Mouse (Mus musculus) mouse trophoblast stem cell (cell line): ENCODE measurements around the gene Zfp712.

Experiments used
- in situ Hi-C, 2 experiments: fragments of 300-500 bp; cut with MseI, MboI; formaldehyde crosslinking; loops; 2 replicates in 1 of 2; 3 replicates in 1 of 2; pipeline ENCODE4 v1.15.1; 2025

Zfp712 gene

GRCm38 (mm10) chr13:67060786-67061358, at the start of gene Zfp712:
Gene Zfp712 (minus strand): TSS chr13:67061170.
- in situ Hi-C loops: no loop called here

DNA sequence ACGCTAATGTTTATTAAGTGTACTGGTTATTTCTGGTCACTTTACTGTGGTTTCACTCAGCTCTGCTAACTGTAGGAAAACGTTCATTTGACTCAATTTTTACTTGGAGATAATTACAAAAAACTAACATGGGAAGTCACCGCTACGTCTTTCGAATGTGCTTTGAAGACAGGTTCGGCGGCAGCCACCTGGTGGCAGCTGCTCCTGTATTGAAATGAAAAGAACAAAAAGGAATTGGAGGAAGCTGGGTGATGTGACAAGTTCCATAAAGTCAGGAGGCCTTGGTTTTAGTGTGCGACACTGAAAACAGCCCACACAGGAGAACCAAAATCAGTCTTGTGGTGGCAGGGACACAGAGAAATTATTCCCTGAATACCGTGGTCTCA, 47.8 kb upstream of the Zfp712 start:
- in situ Hi-C loops: no loop called here

- in situ Hi-C loops: no loop called here
These were observed 47.3 kb upstream of the Zfp712 start, which contains the start of gene Gm28557 for GRCm38 (mm10) chr13:67108194-67108820. Gene Gm28557 (minus strand): TSS chr13:67108604.

GRCm38 (mm10) chr13:67107681-67108080, 46.7 kb upstream of the Zfp712 start:
- in situ Hi-C loops: no loop called here

- in situ Hi-C loops: no loop called here
These were observed 36.9 kb upstream of the Zfp712 start, which contains the start of gene Zfp708 for GRCm38 (mm10) chr13:67097876-67098275. Gene Zfp708 (minus strand): TSS chr13:67097976.

- in situ Hi-C loops: no loop called here
These were observed 29.2 kb upstream of the Zfp712 start for GRCm38 (mm10) chr13:67090154-67090553.

GRCm38 (mm10) chr13:67081946-67082345, 21.0 kb upstream of the Zfp712 start:
- in situ Hi-C loops: no loop called here

DNA sequence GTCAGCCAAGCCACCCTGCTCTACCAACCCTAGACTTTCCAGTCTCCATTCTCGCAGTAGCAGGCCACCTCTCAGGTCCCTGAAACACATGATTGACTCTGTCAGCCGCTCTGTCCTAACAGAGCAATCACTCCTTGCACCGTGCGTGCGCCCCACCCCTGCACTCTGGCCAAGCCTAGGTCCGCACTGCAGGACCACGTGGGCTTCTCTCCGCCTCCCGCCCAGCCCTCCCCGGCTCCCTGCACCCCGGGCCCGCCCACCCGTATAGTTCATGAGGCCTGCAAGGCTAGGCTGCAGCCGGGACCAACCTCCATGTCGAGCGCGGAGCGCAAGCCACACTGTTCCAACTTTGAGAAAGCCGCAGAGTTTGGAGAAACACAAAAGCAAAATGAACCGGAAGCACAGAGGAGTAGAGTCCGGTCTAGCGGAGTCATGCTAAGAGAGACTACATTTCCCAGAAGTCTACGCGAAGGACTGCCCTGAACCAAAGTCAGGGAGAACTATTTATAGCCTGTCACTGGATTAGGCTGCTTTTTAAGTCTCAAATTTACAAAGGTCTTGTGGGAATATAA, 20.3 kb upstream of the Zfp712 start:
- in situ Hi-C loops: no loop called here

- in situ Hi-C loops: no loop called here
These were observed 16.3 kb upstream of the Zfp712 start for GRCm38 (mm10) chr13:67077244-67077643.

DNA sequence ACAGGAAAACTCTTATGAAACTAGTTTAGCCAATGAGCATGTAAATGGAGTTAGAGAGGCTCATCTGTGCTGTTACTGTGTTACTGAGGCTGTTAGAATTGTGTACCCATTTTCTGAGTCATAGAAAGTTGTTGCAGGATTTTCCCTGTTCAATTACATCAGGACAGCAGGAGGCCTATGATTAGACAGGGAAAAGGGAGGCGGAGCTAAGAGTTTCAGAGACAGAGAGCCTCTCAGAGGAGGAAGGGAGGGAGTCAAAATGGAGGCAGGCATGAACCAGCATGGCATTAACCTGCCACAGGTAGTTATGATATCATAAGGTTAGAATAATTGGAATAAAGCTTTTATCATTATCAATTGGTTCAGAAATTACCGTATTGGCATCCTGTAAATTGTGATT, 11.8 kb upstream of the Zfp712 start:
- in situ Hi-C loops: no loop called here

GRCm38 (mm10) chr13:67065386-67065785, 4.4 kb upstream of the Zfp712 start:
- in situ Hi-C loops: no loop called here

DNA sequence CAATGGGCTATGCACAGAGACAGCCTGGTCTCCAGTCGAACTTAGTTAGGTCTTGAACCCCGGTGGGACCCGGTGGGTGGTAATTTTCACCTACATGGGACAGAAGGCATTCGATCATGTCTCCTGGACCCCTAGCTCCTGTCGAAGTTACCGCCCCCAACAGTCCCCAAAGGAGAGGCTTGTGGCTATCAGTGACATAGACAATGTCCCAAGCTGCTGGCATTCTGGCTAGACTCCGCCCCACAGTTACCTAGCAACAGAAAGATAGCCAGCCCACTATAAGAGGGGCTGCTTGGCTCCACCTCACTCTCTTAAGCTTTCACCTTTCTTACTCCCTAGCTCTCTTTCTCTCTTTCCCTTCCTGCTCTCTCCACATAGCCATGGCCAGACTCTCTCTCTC, 1.5 kb upstream of the Zfp712 start:
- in situ Hi-C loops: no loop called here

GRCm38 (mm10) chr13:67060161-67060785, 697 bp downstream of the Zfp712 start:
- in situ Hi-C loops: no loop called here
